Mouse (Mus musculus) embryonic facial prominence, embryonic 13.5 days (tissue): ENCODE results near the gene Rccd1. TPM values are rescaled to one million over a fixed set of nuclear protein-coding genes. Genes with fewer than 3 reads are reported as not detected.

ENCODE experiments used
- ATAC-seq: fragments of 200-750 bp; cut with Nextera tagmentation; 2 replicates; pipeline ENCODE4 v1.8.0; 2017; ENCODE audit warnings: low read depth; ENCODE audit not compliant: insufficient number of reproducible peaks, insufficient read depth, low FRiP score, low TSS enrichment
- H3K27ac ChIP-seq: fragments of 300-500 bp; sonication (generic); 2 replicates; pipeline ENCODE4 v1.5.1; 2015; ENCODE audit warnings: moderate library complexity, mild to moderate bottlenecking, inconsistent platforms
- H3K27me3 ChIP-seq: fragments of 300-500 bp; sonication (generic); 2 replicates; pipeline ENCODE4 v1.6.1; 2015; ENCODE audit warnings: mild to moderate bottlenecking, inconsistent platforms
- H3K36me3 ChIP-seq: fragments of 300-500 bp; sonication (generic); 2 replicates; pipeline ENCODE4 v1.6.1; 2015; ENCODE audit warnings: mild to moderate bottlenecking, inconsistent platforms
- H3K4me1 ChIP-seq: fragments of 300-500 bp; sonication (generic); 2 replicates; pipeline ENCODE4 v1.6.1; 2015; ENCODE audit warnings: inconsistent platforms
- H3K4me2 ChIP-seq: fragments of 300-500 bp; sonication (generic); 2 replicates; pipeline ENCODE4 v1.6.1; 2015; ENCODE audit warnings: moderate library complexity, mild to moderate bottlenecking, inconsistent platforms
- H3K4me3 ChIP-seq: fragments of 300-500 bp; sonication (generic); 2 replicates; pipeline ENCODE4 v1.5.1; 2015; ENCODE audit warnings: mild to moderate bottlenecking, inconsistent platforms
- H3K9ac ChIP-seq: fragments of 300-500 bp; sonication (generic); 2 replicates; pipeline ENCODE4 v1.6.1; 2015; ENCODE audit warnings: mild to moderate bottlenecking, inconsistent platforms
- H3K9me3 ChIP-seq: fragments of 300-500 bp; sonication (generic); 2 replicates; pipeline ENCODE4 v1.6.1; 2016; ENCODE audit warnings: inconsistent platforms
- WGBS: fragments of 180-500 bp; shearing (Covaris S2); methylation state at CpG from one replicate; pipeline ENCODE4 v1.1.7; 2015; ENCODE audit warnings: mixed read lengths; 5-methylcytosine and 5-hydroxymethylcytosine counted together
- polyA plus RNA-seq: library from polyadenylated mRNA; unstranded; fragments of >200 nt; fragmentation: Nextera tagmentation; extraction: Ambion mirVana; gene quantifications from 2 replicates; pipeline ENCODE4 v1.2.1, GENCODE M21; 2015

Gene Rccd1
- 15.6 and 17.2 TPM in 2 replicates for polyA plus RNA-seq

DNA sequence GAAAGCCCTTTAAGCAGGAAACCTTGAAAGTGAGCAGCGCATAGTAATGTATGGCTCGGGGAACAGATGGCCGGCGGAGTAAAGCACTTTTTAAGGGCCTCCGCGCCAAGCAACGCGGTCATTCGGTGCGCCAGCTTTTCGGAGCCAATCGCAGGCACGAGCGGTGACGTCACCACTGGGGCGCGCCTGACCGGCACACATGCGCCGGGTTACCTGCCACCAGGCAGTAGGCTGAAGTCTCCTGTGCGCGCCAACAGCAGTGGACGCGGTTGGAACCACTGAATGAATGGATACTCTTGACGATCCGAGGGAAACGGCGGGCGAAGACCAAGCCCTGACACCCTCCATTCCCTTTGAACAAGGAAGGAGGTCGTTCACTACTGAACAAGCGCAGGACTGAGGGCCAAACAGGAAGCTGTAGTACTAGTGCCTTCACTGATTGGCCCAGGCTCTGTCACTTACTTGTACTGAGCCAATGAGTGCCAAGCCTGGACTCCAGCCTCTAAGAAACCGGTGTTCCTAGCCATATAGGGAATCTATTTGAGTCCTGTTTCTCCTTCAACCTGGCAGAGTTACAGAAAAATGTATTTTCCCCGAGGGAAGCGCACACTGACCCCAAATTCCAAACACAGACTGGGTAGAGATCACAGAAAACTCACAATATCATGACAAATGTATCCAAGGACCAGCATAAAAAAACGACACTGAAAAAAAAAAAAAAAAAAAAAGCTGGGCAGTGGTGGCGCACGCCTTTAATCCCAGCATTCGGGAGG lies at the start of gene Rccd1:
Gene Rccd1 (minus strand): TSS at position 412 of the 773 bp plus-strand sequence.
- H3K27ac ChIP-seq, result peak within 1 kb of the TSS; percentile 74
- peak; percentile 95 for ATAC-seq
- H3K9ac ChIP-seq, result peak within 1 kb of the TSS; percentile 75
- no peaks in the 10 kb centered on the region for H3K9me3 ChIP-seq
- peaks cover 60% of the 10 kb centered on the region for H3K36me3 ChIP-seq
- H3K4me2 ChIP-seq, result peak within 1 kb of the TSS; percentile 74
- no peaks in the 10 kb centered on the region for H3K27me3 ChIP-seq
- peak within 1 kb of the TSS; percentile 69 for H3K4me3 ChIP-seq
- H3K4me1 ChIP-seq, result peaks cover 17% of the 10 kb centered on the region
- WGBS, result 2% methylated on average over 38 of the region's 38 CpGs

GRCm38 (mm10) chr7:80373850-80374249 lies 49.6 kb upstream of the Rccd1 start:
- Histone ChIP-seq H3K4me1 (peaks cover 18% of the 10 kb centered on the region), H3K36me3 (peaks cover 5% of the 10 kb centered on the region; the same call in 1 of the 2 replicates), H3K4me3 (no peak overlapping the region), H3K9ac (no peak overlapping the region), H3K4me2 (no peak overlapping the region), H3K27me3 (no peaks in the 10 kb centered on the region), H3K9me3 (no peaks in the 10 kb centered on the region), H3K27ac (no peak overlapping the region; the same call in 1 of the 2 replicates)
- 84% methylated on average over 12 of the region's 12 CpGs for WGBS
- no peak for ATAC-seq

- Histone ChIP-seq H3K36me3 (peaks cover 5% of the 10 kb centered on the region), H3K4me3 (no peak overlapping the region), H3K27me3 (no peaks in the 10 kb centered on the region), H3K4me1 (peaks cover 23% of the 10 kb centered on the region), H3K9ac (no peak overlapping the region), H3K4me2 (no peak overlapping the region), H3K27ac (no peak overlapping the region), H3K9me3 (no peaks in the 10 kb centered on the region)
- no peak for ATAC-seq
- 64% methylated on average over 4 of the region's 4 CpGs for WGBS
Observed at GRCm38 (mm10) chr7:80373352-80373751, 49.1 kb upstream of the Rccd1 start.

- Histone ChIP-seq H3K4me1 (peaks cover 24% of the 10 kb centered on the region), H3K9ac (no peak overlapping the region), H3K9me3 (no peaks in the 10 kb centered on the region), H3K4me3 (no peak overlapping the region), H3K27ac (no peak overlapping the region), H3K36me3 (peaks cover 11% of the 10 kb centered on the region), H3K4me2 (no peak overlapping the region), H3K27me3 (no peaks in the 10 kb centered on the region)
- ATAC-seq, result no peak
- 57% methylated on average over 2 of the region's 2 CpGs for WGBS
Observed at GRCm38 (mm10) chr7:80372667-80373066, 48.4 kb upstream of the Rccd1 start.

GRCm38 (mm10) chr7:80372166-80372565 lies 47.9 kb upstream of the Rccd1 start:
- Histone ChIP-seq H3K9me3 (no peaks in the 10 kb centered on the region), H3K36me3 (peaks cover 16% of the 10 kb centered on the region), H3K4me1 (peaks cover 24% of the 10 kb centered on the region), H3K27me3 (no peaks in the 10 kb centered on the region), H3K4me2 (no peak overlapping the region), H3K27ac (no peak overlapping the region), H3K4me3 (no peak overlapping the region), H3K9ac (no peak overlapping the region)
- ATAC-seq, result no peak
- WGBS, result 86% methylated on average over 3 of the region's 3 CpGs

GRCm38 (mm10) chr7:80371041-80371751 lies 46.9 kb upstream of the Rccd1 start, which contains the start of gene Man2a2:
Gene Man2a2 (minus strand): TSS chr7:80371375.
- no peaks in the 10 kb centered on the region for H3K27me3 ChIP-seq
- under 1% methylated on average over 49 of the region's 86 CpGs for WGBS

GRCm38 (mm10) chr7:80370649-80371040 lies 46.4 kb upstream of the Rccd1 start:
- Histone ChIP-seq H3K27ac (peak overlapping the region; percentile 92), H3K9me3 (no peaks in the 10 kb centered on the region), H3K4me2 (peak overlapping the region; percentile 77), H3K9ac (peak overlapping the region; percentile 87), H3K4me3 (peak overlapping the region; percentile 88), H3K36me3 (peaks cover 31% of the 10 kb centered on the region), H3K4me1 (peaks cover 24% of the 10 kb centered on the region), H3K27me3 (no peaks in the 10 kb centered on the region)
- 0% methylated on average over 31 of the region's 31 CpGs for WGBS
- peak; percentile 76 for ATAC-seq

More at GRCm38 (mm10) chr7:80371041-80371751, 46.9 kb upstream of the Rccd1 start, which contains the start of gene Man2a2:
- Histone ChIP-seq H3K4me1 (peaks cover 24% of the 10 kb centered on the region), H3K27ac (peak within 1 kb of the TSS; percentile 92), H3K36me3 (peaks cover 25% of the 10 kb centered on the region), H3K9me3 (no peaks in the 10 kb centered on the region), H3K4me3 (peak within 1 kb of the TSS; percentile 88), H3K4me2 (peak within 1 kb of the TSS; percentile 77), H3K9ac (peak within 1 kb of the TSS; percentile 87)
- ATAC-seq, result peak; percentile 65

DNA sequence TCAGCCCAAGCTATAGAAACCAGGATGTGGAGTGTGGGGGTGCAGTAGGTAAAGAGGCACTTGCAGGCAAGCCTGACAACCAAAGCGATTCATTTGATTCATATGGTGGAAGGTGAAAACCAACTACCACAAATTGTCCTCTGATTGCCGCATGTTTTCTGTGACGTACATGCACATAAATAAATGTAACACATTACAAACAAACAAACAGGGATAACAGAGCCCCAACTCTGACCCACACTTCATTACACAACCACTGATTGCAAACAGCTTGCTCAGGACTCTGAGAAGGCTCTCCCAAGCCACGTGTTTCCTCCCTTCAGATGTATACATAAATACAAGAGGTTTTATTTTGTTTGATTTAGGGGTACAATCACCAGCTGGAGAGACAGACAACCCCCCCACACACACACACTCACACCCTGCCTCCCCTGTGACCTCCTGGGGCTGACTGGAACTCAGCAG lies 45.7 kb upstream of the Rccd1 start:
- H3K27ac ChIP-seq, result peak overlapping the region; percentile 92

GRCm38 (mm10) chr7:80369461-80369860 lies 45.2 kb upstream of the Rccd1 start:
- H3K9ac ChIP-seq, result peak overlapping the region; percentile 87
- H3K4me3 ChIP-seq, result peak overlapping the region; percentile 88; the same call in 1 of the 2 replicates
- H3K27me3 ChIP-seq, result no peaks in the 10 kb centered on the region
- no peaks in the 10 kb centered on the region for H3K9me3 ChIP-seq
- H3K27ac ChIP-seq, result peak overlapping the region; percentile 92
- peaks cover 24% of the 10 kb centered on the region for H3K4me1 ChIP-seq
- ATAC-seq, result no peak
- peak overlapping the region; percentile 77 for H3K4me2 ChIP-seq
- 55% methylated on average over 5 of the region's 5 CpGs for WGBS
- peaks cover 41% of the 10 kb centered on the region for H3K36me3 ChIP-seq

More for the DNA sequence above, 45.7 kb upstream of the Rccd1 start:
- Histone ChIP-seq H3K4me1 (peaks cover 24% of the 10 kb centered on the region), H3K27me3 (no peaks in the 10 kb centered on the region), H3K4me3 (peak overlapping the region; percentile 88), H3K36me3 (peaks cover 35% of the 10 kb centered on the region), H3K4me2 (peak overlapping the region; percentile 77), H3K9ac (peak overlapping the region; percentile 87), H3K9me3 (no peaks in the 10 kb centered on the region)
- ATAC-seq, result no peak
- 25% methylated on average over 4 of the region's 4 CpGs for WGBS

DNA sequence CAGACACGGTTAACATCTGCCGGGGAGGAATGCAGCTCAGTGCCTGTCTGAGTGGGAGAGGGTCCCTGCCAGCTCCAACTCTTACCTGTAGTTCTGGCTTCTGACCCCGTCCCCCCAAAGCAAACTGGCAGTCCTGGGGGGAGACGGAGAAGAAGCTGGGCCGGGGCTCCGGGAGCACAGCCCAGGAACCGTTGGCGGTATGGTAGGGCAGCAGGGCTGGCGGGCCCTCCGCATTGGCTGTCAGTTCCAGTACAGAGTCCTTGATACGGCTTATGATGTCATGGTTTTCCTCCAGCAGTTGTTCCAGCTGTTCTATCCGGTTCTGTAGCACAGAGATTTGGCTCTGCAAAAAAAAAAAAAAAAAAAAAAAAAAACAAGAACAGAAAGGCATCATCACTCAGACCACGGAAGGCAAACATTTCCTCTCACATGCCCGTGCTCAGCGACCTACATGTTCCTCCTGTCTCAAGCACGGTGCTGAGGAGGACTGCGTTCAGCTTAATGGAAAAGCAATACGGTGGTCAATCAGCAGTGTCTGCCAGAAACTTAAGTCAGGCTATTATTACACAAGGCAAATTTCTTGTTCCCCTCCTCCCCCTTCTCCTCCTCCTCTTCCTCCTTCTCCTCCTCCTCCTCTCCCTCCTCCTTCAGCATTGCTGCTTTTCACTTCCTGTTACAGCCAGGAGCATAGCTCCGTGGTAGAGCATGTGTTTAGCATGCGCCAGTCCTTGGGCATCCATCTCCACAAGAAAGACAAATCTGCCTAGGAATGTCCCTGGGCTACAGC lies 44.6 kb upstream of the Rccd1 start:
- H3K27ac ChIP-seq, result peak overlapping the region; percentile 92; the same call in 1 of the 2 replicates
- 73% methylated on average over 20 of the region's 20 CpGs for WGBS
- ATAC-seq, result no peak

GRCm38 (mm10) chr7:80368009-80368408 lies 43.8 kb upstream of the Rccd1 start:
- Histone ChIP-seq H3K9me3 (no peaks in the 10 kb centered on the region), H3K9ac (no peak overlapping the region), H3K27ac (no peak overlapping the region), H3K27me3 (no peaks in the 10 kb centered on the region), H3K4me3 (no peak overlapping the region), H3K4me2 (no peak overlapping the region), H3K36me3 (peaks cover 55% of the 10 kb centered on the region), H3K4me1 (peaks cover 24% of the 10 kb centered on the region)
- WGBS, result 90% methylated on average over 9 of the region's 9 CpGs
- ATAC-seq, result no peak

More for the DNA sequence above, 44.6 kb upstream of the Rccd1 start:
- no peaks in the 10 kb centered on the region for H3K9me3 ChIP-seq
- H3K9ac ChIP-seq, result peak overlapping the region; percentile 87; the same call in 1 of the 2 replicates
- peak overlapping the region; percentile 77 for H3K4me2 ChIP-seq
- peak overlapping the region; percentile 88; the same call in 1 of the 2 replicates for H3K4me3 ChIP-seq
- peaks cover 24% of the 10 kb centered on the region for H3K4me1 ChIP-seq
- H3K27me3 ChIP-seq, result no peaks in the 10 kb centered on the region
- peaks cover 47% of the 10 kb centered on the region for H3K36me3 ChIP-seq
